Mouse (Mus musculus) embryo, embryonic 11.5 days (tissue): Measurements from ENCODE around the gene Tlr12.
"Not testable (repeated sequence)": the region's sequence is repeated elsewhere in the genome, so short reads cannot be mapped to it uniquely, and the experiment has no call there.

ENCODE experiments used
- DNase-seq: peaks from one replicate; pipeline ENCODE4 v3.0.0-alpha.2; 2012; ENCODE audit warnings: low read depth, low spot score

The Tlr12 gene

DNA sequence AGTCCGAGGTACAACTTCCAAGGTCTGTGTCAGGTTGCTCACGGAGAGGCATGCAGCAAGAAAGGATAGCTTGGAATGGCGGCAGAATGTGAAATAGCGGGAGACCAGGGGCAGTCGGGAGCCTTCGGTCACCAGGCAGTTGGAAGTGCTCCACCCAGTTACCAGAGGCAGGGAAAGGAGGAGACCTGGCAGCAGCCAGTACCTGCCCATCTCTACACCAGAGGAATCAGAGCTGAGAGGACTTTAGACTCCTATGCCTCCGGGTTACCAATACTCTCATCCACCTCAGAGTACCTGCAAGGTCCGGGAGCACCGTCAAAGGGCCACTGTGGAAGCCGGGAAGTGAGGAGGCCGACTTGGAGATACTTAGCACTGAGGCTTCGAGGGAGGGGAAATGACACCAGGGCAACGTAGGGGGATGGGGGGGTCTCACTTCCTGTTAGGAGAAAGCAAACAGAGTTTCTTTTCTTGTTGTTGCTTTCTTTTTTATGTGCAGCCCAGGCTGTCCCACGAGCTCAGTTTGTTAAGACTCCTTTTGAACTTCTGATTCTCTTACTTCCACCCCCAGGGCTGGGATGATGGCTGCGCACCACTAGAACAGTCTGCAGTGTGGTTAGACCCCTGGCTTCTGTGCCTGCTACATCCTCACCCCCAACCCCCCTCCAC is at the start of gene Tlr12:
Tlr12 (minus strand) TSS at position 374 of the 666 bp plus-strand sequence.
- no peak for DNase-seq

DNA sequence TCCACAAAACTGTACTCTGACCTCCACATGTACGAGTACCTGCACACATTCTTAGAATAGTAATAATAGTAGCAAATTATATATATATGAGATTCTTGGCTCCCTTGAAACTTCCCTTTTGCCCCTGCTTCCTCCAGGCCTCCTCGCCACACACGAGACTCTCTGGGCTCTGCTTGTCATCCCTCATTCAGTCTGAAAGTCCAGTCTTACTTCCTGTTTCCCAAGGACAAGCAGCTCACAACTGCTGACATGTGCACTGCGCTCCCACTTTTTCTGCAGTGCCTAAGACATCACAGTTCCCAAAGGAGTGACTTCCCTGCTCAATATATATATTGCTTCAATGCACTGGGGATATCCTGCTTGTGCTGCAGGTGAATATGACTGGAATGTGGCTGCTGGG is 48.8 kb upstream of the Tlr12 start:
- not testable (repeated sequence) for DNase-seq

DNA sequence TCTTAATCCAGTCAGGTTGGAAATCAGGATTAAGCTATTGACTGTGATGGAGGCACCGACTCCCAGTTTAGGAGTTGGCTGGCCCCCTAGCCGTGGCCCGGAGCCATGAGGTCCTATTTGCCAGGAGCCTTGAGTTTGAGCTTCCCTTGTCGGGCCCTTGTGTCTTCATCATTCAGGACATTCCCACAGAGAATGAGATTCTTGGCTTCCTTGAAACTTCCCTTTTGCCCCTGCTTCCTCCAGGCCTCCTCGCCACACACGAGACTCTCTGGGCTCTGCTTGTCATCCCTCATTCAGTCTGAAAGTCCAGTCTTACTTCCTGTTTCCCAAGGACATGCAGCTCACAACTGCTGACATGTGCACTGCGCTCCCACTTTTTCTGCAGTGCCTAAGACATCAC is 47.9 kb upstream of the Tlr12 start:
- DNase-seq, result not testable (repeated sequence)

DNA sequence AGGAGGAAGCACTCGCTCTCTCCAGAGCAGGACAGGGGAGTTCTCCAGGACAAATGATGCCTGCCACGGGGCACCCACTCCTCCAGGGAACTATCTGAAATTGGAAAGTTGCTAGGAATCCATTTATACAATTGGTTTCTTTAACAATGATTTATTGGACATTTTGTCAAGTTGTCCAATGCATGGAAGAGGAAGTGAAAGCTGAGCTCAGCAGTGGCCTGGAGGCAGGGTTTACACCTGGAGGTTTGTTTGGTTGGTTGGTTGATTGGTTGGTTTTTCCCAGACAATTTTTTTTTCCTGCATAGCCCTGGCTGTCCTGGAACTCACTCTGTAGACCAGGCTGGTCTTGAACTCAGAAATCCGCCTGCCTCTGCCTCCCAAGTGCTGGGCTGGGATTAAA is 45.6 kb upstream of the Tlr12 start:
- DNase-seq, result no peak

- no peak for DNase-seq
Observed at GRCm38 (mm10) chr4:128661063-128661462, 42.6 kb upstream of the Tlr12 start.

- no peak for DNase-seq
Observed at GRCm38 (mm10) chr4:128660196-128660595, 41.8 kb upstream of the Tlr12 start.

DNA sequence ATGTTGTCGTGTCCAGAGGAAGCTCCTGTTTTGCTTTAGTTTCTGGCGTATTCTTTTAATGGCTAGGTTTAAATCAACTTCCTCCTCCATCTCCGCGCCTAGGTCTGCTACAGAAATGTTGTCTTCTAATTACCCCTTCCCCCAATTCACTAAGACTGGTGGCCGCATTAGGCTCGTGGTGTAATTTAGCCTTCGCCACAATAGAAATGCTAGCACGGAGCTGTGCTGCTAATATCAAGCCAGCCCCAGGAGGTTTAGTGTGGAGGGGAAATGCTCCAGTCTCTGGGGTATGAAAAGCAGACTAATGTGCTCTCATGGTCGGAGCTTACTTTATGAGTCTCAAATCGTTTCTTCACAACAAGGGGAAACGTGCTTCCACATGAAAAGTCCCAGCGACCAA is 37.0 kb upstream of the Tlr12 start:
- no peak for DNase-seq

DNA sequence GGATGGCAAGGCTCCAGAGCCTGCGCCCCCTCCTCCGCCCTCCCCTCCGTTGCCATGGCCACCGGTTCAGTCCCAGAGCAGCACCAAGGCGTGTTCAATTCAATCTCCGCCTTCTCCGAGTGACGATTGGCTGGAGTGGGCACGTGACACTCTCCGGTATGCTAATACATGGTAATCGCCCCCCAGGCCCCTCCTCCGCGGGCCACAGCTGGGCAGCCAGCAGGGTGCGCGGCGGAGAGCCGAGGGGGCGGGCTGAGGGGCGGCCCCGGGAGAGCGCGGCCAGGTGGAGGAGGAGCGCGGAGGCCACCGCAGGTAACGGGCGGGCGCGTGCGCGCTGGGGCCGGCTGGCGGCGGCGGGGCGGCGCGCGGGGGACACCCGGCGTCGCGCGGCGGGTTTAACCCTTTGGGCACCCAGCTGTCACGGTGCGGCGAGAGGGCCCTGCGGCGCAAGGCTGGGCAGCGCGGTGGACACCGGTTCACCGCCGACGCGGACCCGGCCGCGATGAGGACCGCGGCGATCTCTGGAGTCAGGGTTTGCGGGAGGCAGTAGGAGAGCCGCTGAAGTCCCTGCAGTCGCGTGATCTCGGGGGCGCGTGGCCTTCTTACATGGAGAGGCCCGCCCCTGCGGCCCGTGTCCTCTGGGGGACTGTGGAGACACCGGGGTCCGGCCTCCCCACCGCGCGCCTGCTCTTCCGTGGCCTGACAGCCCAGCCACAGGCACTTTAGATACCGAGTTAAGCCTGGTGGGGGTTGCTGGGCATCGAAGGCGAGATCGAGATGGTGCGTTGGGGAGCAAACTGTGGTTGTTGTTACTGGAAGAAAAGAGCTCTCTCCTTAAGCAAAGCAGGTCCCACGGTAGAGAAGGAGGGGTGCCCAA is 36.3 kb upstream of the Tlr12 start, which contains the start of gene Phc2:
Phc2 (plus strand) TSS at position 198 of the 877 bp plus-strand sequence.
- DNase-seq, result peak; percentile 91

DNA sequence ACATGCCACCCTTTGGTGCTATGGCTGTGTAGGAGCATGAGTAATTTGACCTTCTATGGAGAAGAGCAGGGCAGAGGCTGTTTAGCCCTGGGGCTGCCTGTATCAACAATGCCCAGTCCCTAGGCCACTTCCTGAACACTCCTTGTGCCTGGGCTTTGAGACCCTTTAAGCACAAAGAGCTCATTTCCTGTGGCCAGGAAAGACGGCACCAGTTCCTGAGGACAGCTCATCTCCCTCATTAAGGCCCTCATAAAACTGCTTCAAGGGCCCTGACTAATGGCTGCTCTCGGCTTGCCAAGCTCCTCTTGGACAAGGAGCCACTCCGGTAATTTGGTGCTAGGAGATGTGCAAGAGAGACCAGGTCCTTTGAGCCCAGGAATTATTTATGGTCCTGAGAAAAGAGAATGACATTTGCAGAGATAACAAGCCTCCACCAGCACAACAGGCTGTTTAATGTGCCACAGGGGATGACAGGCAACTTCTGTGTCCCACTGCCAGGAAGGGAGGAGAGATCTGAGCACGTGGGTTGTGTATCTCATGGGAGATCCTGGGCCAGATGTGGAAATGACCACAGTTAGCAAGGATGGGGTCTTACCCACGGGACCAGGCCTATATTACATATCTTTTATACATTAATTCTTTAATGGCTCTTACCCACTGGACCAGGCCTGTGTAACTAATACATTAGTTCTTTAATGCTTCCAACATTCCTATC is 34.3 kb upstream of the Tlr12 start:
- no peak for DNase-seq

DNA sequence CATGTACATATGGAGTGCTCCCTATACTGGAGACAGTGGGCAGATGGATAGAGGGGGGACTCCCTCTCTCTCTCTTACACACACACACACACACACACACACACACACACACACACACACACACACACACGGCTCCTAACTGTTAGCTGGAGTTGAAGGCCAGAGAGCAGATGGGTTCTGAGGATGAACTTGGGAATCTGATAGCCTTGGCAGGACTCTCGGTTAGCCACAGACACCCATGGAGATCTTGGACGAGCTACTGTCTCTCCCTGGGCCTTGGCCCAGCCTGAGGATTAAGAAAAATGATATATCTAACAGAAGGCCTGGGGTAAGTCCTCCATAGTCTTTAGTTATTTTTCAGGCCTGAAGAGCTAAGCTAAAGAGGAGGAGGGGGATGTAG is 33.1 kb upstream of the Tlr12 start:
- DNase-seq, result no peak

DNA sequence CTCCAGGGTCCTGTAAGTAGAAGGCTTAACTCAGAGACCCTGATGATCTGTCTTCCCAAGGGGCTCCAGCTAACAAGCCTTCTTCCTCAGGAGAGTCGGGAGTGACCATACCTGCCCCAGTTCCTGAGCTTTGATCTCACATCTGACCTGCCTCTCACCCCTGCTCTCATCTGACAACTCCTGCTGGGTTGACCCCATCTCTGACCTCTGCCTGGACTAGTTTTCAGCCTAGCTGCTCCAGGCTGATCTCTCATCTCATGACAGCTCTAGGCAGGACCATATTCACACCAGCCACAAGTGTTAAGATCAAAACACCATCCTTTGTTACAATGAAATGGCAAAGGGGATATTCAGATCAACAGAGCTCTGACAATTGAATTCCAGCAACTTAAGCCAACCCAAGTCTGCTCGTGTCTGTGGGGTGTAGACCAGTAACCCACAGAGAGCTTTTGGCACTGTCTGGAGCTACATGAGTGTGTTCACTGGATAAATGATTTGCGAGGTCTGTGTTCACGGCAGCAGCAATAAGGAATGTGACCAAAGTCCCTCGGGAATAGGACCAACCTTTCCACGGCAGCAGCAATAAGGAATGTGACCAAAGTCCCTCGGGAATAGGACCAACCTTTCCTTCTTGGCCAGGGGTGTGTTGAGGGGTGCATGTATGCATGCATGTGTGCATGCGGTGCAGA is 30.3 kb upstream of the Tlr12 start:
- DNase-seq, result no peak

GRCm38 (mm10) chr4:128646762-128647161 is 28.3 kb upstream of the Tlr12 start:
- DNase-seq, result no peak

GRCm38 (mm10) chr4:128645896-128646295 is 27.5 kb upstream of the Tlr12 start:
- DNase-seq, result no peak

GRCm38 (mm10) chr4:128641766-128642717 is 23.6 kb upstream of the Tlr12 start:
- no peak for DNase-seq

DNA sequence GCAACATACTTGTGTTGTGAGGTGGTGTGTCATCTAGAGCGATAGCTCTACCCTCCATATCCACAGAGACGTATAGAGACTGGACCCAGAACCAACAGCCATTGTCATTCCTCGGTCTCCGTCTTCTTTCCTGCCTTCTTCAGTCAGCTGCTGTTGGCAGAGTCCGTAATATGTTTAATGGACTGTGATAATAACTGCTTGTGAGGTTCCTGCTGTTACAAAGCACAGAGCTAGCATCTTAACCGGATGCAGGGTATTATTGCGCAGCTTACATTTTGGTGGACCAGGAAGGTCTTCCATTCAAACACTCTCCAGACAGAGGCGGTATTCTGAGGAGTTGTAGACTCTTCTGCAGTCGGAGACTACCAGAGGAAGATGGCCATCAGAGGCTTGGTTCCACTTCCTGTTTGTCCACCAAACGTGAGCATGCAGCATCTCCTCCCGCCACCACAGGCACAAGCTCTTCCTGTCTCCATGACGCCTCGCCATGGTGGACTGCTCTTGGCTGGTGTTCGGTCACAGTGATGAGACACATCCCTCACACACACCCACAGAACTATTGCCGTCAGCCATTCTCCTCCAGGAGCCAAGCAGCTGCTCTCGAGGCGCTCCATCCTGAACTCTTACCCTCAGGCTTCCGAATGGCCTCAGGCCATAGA is 20.0 kb upstream of the Tlr12 start:
- DNase-seq, result no peak

GRCm38 (mm10) chr4:128637250-128637649 is 18.8 kb upstream of the Tlr12 start:
- no peak for DNase-seq

GRCm38 (mm10) chr4:128635894-128636585 is 17.6 kb upstream of the Tlr12 start:
- no peak for DNase-seq

- no peak for DNase-seq
Observed at GRCm38 (mm10) chr4:128635451-128635850, 17.0 kb upstream of the Tlr12 start.

- DNase-seq, result no peak
Observed at GRCm38 (mm10) chr4:128621109-128621508, 2.7 kb upstream of the Tlr12 start.
